Mouse (Mus musculus) frontal cortex, adult (tissue): Measurements from ENCODE around the gene Tmem202.

Source experiments
- ATAC-seq: cut with Nextera tagmentation; 2 replicates; pipeline ENCODE4 v1.9.2; 2017; ENCODE audit warnings: mild to moderate bottlenecking, moderate library complexity, mixed read lengths; ENCODE audit not compliant: low TSS enrichment

The Tmem202 gene

GRCm38 (mm10) chr9:59539441-59540137, at the start of gene Tmem202, which contains the start of gene Hexa:
TSS of gene Tmem202 (minus strand) at chr9:59539847.
TSS of gene Hexa (plus strand) at chr9:59539540.
- ATAC-seq, result peak; percentile 89

GRCm38 (mm10) chr9:59588710-59589671, 49.3 kb upstream of the Tmem202 start:
- ATAC-seq, result peak; percentile 72

- no peak for ATAC-seq
These were observed 48.6 kb upstream of the Tmem202 start for GRCm38 (mm10) chr9:59588252-59588651.

- peak; percentile 72 for ATAC-seq
These were observed 45.2 kb upstream of the Tmem202 start for GRCm38 (mm10) chr9:59584871-59585308.

GRCm38 (mm10) chr9:59578505-59578867, 38.8 kb upstream of the Tmem202 start:
- ATAC-seq, result no peak

GRCm38 (mm10) chr9:59577844-59578504, 38.3 kb upstream of the Tmem202 start, which contains the start of gene Celf6:
TSS of gene Celf6 (plus strand) at chr9:59577917.
- ATAC-seq, result peak; percentile 97

- ATAC-seq, result no peak
These were observed 37.8 kb upstream of the Tmem202 start for GRCm38 (mm10) chr9:59577401-59577800.

GRCm38 (mm10) chr9:59571852-59572251, 32.2 kb upstream of the Tmem202 start:
- ATAC-seq, result no peak

GRCm38 (mm10) chr9:59567111-59567510, 27.5 kb upstream of the Tmem202 start:
- peak; percentile 86 for ATAC-seq

- ATAC-seq, result peak; percentile 69
These were observed 26.0 kb upstream of the Tmem202 start for GRCm38 (mm10) chr9:59565600-59565999.

GRCm38 (mm10) chr9:59553719-59554118, 14.1 kb upstream of the Tmem202 start:
- no peak for ATAC-seq

- ATAC-seq, result no peak
These were observed 13.0 kb upstream of the Tmem202 start for GRCm38 (mm10) chr9:59552610-59553009.

- ATAC-seq, result peak; percentile 76
These were observed 12.0 kb upstream of the Tmem202 start for GRCm38 (mm10) chr9:59551620-59552031.

GRCm38 (mm10) chr9:59551017-59551416, 11.4 kb upstream of the Tmem202 start:
- no peak for ATAC-seq

GRCm38 (mm10) chr9:59550077-59550476, 10.4 kb upstream of the Tmem202 start:
- peak; percentile 64; the same call in 1 of the 2 replicates for ATAC-seq

- ATAC-seq, result no peak
These were observed 9.4 kb upstream of the Tmem202 start for GRCm38 (mm10) chr9:59548961-59549487.

- ATAC-seq, result no peak
These were observed 8.2 kb upstream of the Tmem202 start for GRCm38 (mm10) chr9:59547869-59548268.

- ATAC-seq, result no peak
These were observed 5.1 kb upstream of the Tmem202 start for GRCm38 (mm10) chr9:59544739-59545138.

- ATAC-seq, result no peak
These were observed 3.2 kb upstream of the Tmem202 start for GRCm38 (mm10) chr9:59542766-59543324.

- no peak for ATAC-seq
These were observed 2.0 kb upstream of the Tmem202 start for GRCm38 (mm10) chr9:59541617-59542016.

GRCm38 (mm10) chr9:59537651-59538050, 2.0 kb downstream of the Tmem202 start:
- ATAC-seq, result no peak
